Mouse (Mus musculus): ENCODE results near the gene Usp20. TPM values are rescaled to one million over a fixed set of nuclear protein-coding genes. Genes with fewer than 3 reads are reported as not detected.

Gene Usp20
- polyA plus RNA-seq, 1 experiment from 2014 or later: 47.9 TPM

DNA sequence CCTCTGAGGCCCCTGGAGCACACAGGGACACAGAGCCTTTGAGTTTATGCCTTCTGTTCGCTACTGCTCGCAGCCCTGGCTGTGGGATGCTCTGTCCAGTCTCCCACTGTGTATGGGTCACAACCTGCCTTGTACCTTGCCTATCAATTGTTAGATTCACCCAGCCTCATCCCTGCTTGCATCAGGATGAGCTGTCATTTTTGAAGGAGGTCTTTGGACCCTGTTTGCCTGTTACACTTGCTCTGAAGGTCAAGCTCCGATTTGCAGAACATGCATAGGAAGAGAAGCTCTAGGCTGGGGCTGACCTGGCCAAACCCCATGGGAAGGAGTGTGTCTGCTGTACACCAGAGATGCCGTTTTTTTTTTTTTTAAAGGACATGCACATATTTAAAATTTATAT, 24.6 kb upstream of the Usp20 start:
- 83% methylated on average over 4 of the region's 4 CpGs for WGBS
- Histone ChIP-seq H3K4me1 (replicated peaks) (peaks cover 31% of the 10 kb centered on the region), H3K4me2 (replicated peaks) (no peak overlapping the region), H3K36me3 (peaks cover 78% of the 10 kb centered on the region), H3K27me3 (no peaks in the 10 kb centered on the region), H3K9ac (replicated peaks) (no peak overlapping the region), H3K4me3 (replicated peaks) (no peak overlapping the region), H3K9me3 (no peaks in the 10 kb centered on the region), H3K27ac (no peak overlapping the region)
- ATAC-seq: no peak

- H3K4me1 ChIP-seq (replicated peaks): peaks cover 24% of the 10 kb centered on the region
- no peak overlapping the region for H3K4me3 ChIP-seq (replicated peaks)
- no peak overlapping the region for H3K27ac ChIP-seq
- no peak for ATAC-seq
- H3K36me3 ChIP-seq: peaks cover 90% of the 10 kb centered on the region
- no peak overlapping the region for H3K4me2 ChIP-seq (replicated peaks)
- no peak overlapping the region for H3K9ac ChIP-seq (replicated peaks)
- no peaks in the 10 kb centered on the region for H3K9me3 ChIP-seq
- 92% methylated on average over 14 of the region's 14 CpGs for WGBS
- no peaks in the 10 kb centered on the region for H3K27me3 ChIP-seq
Measured at GRCm38 (mm10) chr2:30958726-30959125, 23.4 kb upstream of the Usp20 start.

DNA sequence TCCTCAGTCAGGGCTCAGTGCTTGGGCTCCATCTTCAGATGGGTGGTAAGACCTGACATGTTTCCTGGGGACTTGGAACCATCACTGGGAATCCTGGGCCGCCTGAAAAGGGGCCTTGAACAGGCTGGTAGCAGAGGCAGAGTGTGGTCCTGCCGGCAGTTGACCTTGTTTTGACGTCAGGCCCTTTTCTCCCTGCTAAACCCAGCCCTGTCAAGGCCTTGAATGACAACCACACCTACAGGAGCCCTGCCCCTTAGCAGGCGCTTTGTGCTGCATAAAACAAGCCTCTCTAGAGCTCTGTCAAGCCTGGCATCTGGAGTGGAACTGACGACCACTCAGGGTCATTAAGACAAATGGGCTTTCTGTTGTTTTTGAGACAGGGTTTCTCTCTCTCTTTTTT, 22.2 kb upstream of the Usp20 start:
- Histone ChIP-seq H3K4me3 (replicated peaks) (no peak overlapping the region), H3K27me3 (no peaks in the 10 kb centered on the region), H3K27ac (no peak overlapping the region), H3K36me3 (peaks cover 100% of the 10 kb centered on the region), H3K9ac (replicated peaks) (no peak overlapping the region), H3K4me1 (replicated peaks) (peaks cover 18% of the 10 kb centered on the region), H3K9me3 (no peaks in the 10 kb centered on the region), H3K4me2 (replicated peaks) (no peak overlapping the region)
- 55% methylated on average over 5 of the region's 5 CpGs for whole genome bisulfite sequencing
- ATAC-seq: no peak

DNA sequence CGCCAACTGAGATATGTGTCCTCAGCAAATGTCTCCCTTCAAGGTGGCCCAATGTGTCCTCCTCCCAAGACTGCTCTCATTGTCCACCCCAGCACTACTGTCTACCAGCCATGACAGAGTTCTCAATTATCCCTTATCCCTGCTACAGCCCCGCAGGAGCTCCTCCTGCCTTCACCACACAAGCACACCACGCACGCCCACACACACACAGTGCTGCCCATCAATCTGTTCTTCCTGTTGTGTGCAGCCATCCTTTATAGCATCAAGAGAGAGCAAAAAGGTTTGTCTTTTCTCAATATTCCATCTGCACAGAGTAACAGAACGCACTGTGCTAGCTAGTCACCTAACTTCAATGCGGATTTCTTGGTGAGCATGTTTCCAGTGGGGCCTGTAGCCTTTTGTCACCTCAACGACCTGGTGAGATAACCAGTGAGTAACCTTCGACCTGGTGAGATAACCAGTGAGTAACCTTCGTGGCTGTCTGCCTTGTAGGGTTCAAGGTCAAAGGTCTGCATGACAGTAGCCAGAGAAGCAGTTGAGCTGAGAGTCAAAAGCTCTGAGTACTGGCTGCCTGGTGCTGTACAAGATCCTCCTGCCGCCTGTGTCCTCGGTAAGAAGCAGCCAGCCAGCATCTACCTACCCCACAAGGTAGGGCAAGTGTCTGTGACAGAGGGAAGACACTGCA, 19.4 kb upstream of the Usp20 start:
- Histone ChIP-seq H3K9me3 (no peaks in the 10 kb centered on the region), H3K4me1 (replicated peaks) (peaks cover 29% of the 10 kb centered on the region), H3K27me3 (no peaks in the 10 kb centered on the region), H3K27ac (no peak overlapping the region), H3K36me3 (peaks cover 81% of the 10 kb centered on the region), H3K4me2 (replicated peaks) (no peak overlapping the region), H3K9ac (replicated peaks) (no peak overlapping the region), H3K4me3 (replicated peaks) (no peak overlapping the region)
- ATAC-seq: no peak
- 92% methylated on average over 11 of the region's 11 CpGs for WGBS

DNA sequence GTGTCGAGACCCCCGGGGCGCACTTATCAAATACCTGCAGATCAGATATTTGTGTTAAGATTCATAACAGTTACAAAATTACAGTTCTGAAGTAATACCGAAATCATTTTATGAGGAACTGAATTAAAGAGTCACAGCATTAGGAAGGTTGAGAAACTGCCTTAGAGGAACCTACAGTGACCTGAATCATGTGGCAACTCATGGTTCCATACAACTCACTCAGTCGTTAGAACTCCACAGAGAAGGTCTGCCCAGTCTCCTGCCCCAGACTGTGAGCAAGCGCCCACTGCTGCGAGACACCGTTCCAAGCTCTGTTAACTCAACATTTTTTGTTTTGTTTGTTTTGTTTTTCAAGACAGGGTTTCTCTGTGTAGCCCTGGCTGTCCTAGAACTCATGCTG, 16.5 kb upstream of the Usp20 start:
- peaks cover 55% of the 10 kb centered on the region for H3K36me3 ChIP-seq
- no peak overlapping the region for H3K27ac ChIP-seq
- no peaks in the 10 kb centered on the region for H3K9me3 ChIP-seq
- ATAC-seq: no peak
- H3K27me3 ChIP-seq: no peaks in the 10 kb centered on the region
- no peak overlapping the region for H3K4me3 ChIP-seq (replicated peaks)
- H3K4me1 ChIP-seq (replicated peaks): peaks cover 29% of the 10 kb centered on the region
- H3K9ac ChIP-seq (replicated peaks): no peak overlapping the region
- peak overlapping the region; percentile 96; the same call in 1 of the 2 replicates for H3K4me2 ChIP-seq (replicated peaks)
- 96% methylated on average over 8 of the region's 8 CpGs for WGBS

GRCm38 (mm10) chr2:30966826-30967225, 15.3 kb upstream of the Usp20 start:
- H3K36me3 ChIP-seq: peaks cover 50% of the 10 kb centered on the region
- H3K27me3 ChIP-seq: no peaks in the 10 kb centered on the region
- H3K9ac ChIP-seq (replicated peaks): peak overlapping the region; percentile 97
- ATAC-seq: no peak; the same call in 1 of the 2 replicates
- no peak overlapping the region for H3K27ac ChIP-seq
- peak overlapping the region; percentile 96 for H3K4me3 ChIP-seq (replicated peaks)
- H3K4me1 ChIP-seq (replicated peaks): peaks cover 29% of the 10 kb centered on the region
- peak overlapping the region; percentile 96 for H3K4me2 ChIP-seq (replicated peaks)
- H3K9me3 ChIP-seq: no peaks in the 10 kb centered on the region
- 27% methylated on average over 16 of the region's 16 CpGs for WGBS

DNA sequence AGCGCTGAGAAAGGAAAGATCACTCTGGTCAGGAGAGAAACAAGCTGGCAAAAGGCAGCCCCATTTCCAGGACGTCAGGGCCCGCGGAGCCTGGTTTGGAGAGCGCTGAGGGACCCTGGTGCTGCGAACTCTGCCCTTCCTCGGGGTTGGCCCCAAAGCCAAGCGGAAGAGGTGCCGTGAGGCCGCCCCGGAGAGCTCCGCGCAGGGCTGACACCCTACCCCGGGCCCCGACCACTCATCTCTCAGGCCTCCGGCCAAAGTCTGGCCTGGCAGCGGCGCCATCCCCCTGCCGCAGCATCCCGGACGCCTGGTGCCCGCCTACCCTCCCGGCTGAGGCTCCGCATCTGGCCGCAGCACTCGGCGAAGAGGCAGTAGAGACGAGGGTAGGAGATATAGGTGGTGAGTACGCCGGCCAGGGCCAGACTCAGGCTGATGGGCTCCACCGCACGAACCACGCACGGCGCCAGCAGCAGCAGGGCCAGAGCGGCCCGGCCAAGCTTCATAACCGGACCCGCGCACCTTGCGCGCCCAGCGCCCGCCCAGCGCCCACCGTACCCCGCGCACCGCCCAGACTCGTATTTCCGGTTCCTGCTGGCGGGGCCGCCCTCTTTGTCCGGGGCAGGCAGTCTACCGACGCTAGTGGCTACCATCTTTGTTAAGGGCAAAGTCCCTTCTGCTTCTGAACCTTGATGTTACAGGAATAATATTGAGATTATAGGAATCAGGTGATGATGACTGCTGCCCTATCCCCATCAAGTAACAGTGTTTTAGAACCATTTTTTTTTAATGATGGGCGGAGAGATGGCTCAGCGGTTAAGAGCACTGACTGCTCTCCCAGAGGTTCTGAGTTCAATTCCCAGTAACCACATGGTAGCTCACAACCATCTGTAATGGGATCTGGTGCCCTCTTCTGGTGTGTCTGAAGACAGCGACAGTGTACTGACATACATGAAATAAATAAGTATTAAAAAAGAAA, 14.4 kb upstream of the Usp20 start, which contains the start of gene Tor1a:
Tor1a (minus strand) TSS at position 582 of the 976 bp plus-strand sequence.
- no peaks in the 10 kb centered on the region for H3K27me3 ChIP-seq
- peak within 1 kb of the TSS; percentile 97 for H3K9ac ChIP-seq (replicated peaks)
- peak within 1 kb of the TSS; percentile 96 for H3K4me3 ChIP-seq (replicated peaks)
- peak within 1 kb of the TSS; percentile 96 for H3K4me2 ChIP-seq (replicated peaks)
- peak; percentile 98 for ATAC-seq
- H3K27ac ChIP-seq: peak within 1 kb of the TSS; percentile 76
- 2% methylated on average over 59 of the region's 59 CpGs for WGBS
- H3K36me3 ChIP-seq: peaks cover 46% of the 10 kb centered on the region
- no peaks in the 10 kb centered on the region for H3K9me3 ChIP-seq
- peaks cover 29% of the 10 kb centered on the region for H3K4me1 ChIP-seq (replicated peaks)

DNA sequence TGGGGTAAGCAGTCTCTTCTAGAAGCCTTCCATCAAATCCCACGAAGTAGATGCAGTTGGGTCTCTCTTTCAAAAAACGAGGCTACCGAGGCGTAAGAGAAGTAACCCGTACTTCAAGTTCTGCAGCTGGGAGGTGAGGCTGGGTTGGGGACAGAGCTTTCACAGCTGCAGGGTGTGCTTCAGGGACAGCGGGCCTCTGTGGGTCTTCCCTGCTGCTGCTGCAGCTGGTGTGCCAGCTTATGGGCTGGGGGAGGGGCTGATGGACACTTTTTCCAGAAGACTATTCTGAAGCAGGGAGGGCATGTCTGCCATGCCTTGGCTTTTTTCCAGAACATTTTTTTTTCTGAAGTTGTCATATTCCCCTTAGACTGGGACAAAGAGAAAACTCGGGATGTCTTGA, 945 bp downstream of the Usp20 start:
- 52% methylated on average over 7 of the region's 7 CpGs for WGBS
- no peak overlapping the region for H3K27ac ChIP-seq

DNA sequence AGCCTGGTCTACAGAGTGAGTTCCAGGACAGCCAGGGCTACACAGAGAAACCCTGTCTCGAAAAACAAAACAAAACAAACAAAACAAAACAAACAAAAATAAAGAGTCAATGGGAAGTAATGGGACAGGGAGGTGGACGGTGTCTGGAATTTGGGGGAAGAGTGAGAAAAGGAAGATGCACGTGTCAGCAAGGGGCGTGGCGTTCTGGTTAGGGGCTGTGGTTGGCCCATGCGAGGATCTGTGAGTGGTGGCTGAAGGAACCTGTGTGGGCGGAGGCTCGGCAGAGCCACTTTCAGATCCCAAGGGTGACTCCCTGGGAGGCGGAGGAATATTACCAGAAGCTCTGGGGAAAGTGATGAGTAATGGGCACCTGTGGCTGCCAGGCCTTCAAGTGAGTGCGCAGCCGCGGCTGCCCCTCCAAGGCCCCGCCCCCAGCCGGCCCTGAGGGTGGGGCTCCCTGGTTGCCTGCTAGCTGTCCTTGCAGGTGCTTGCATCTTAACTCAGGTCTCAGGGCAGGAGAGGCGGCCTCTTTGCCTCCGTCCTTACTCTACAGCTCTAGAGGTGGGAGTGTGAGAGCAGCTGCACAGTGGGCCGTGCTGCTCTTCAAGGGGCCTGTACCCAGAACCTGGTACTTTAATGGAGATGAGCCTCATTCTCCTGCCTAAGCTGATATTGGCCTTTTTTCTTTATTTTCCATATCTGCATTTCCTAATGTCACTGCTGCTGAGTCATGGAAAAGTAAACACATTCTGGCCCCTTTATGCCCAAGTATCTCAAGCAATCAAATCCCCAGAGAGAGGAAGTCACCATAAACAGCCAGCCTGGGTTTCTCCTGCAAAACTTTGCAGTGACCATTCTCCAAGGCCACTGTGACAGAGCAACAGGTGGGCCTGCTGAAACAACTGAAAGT, 3.3 kb downstream of the Usp20 start:
- no peak overlapping the region for H3K4me3 ChIP-seq (replicated peaks)
- no peak for ATAC-seq
- no peaks in the 10 kb centered on the region for H3K27me3 ChIP-seq
- H3K9me3 ChIP-seq: no peaks in the 10 kb centered on the region
- H3K4me1 ChIP-seq (replicated peaks): peaks cover 33% of the 10 kb centered on the region
- no peak overlapping the region for H3K9ac ChIP-seq (replicated peaks)
- no peak overlapping the region for H3K27ac ChIP-seq
- WGBS: 27% methylated on average over 17 of the region's 17 CpGs
- H3K36me3 ChIP-seq: peaks cover 7% of the 10 kb centered on the region; the same call in 1 of the 2 replicates
- no peak overlapping the region for H3K4me2 ChIP-seq (replicated peaks)

More for the DNA sequence above, 945 bp downstream of the Usp20 start:
- Histone ChIP-seq H3K4me1 (replicated peaks) (peaks cover 33% of the 10 kb centered on the region), H3K9me3 (no peaks in the 10 kb centered on the region), H3K4me3 (replicated peaks) (peak overlapping the region; percentile 87), H3K27me3 (no peaks in the 10 kb centered on the region), H3K9ac (replicated peaks) (peak overlapping the region; percentile 78), H3K36me3 (peaks cover 21% of the 10 kb centered on the region), H3K4me2 (replicated peaks) (peak overlapping the region; percentile 82)
- ATAC-seq: no peak

- Histone ChIP-seq H3K27me3 (no peaks in the 10 kb centered on the region), H3K9me3 (no peaks in the 10 kb centered on the region), H3K36me3 (peaks cover 10% of the 10 kb centered on the region; the same call in 1 of the 2 replicates), H3K4me1 (replicated peaks) (peaks cover 6% of the 10 kb centered on the region; the same call in 1 of the 2 replicates), H3K4me3 (replicated peaks) (no peak overlapping the region), H3K4me2 (replicated peaks) (no peak overlapping the region), H3K27ac (no peak overlapping the region), H3K9ac (replicated peaks) (no peak overlapping the region)
- ATAC-seq: no peak
- 93% methylated on average over 9 of the region's 9 CpGs for WGBS
Measured at GRCm38 (mm10) chr2:30990221-30990620, 8.1 kb downstream of the Usp20 start.

DNA sequence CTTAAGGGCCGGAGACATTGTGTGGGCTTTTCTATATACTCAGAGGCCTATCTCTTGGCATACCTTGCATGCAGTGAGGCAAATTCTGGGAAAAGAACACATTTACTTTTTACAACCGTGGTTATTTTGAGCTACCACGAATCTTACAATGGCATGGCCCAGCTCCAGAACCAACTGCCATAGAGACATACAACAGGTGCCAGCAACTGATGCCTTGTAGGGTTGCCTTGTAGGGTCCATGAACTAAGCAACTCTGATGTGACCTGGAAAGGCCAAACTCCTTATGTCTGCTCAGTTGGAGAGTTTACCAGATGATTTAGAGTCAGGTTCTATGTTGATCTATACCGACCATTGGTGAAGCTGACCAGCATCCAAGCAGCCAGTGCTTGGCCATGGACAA, 12.8 kb downstream of the Usp20 start:
- 92% methylated on average over 4 of the region's 4 CpGs for WGBS
- Histone ChIP-seq H3K4me1 (replicated peaks) (no peaks in the 10 kb centered on the region), H3K4me2 (replicated peaks) (no peak overlapping the region), H3K27me3 (no peaks in the 10 kb centered on the region), H3K9ac (replicated peaks) (no peak overlapping the region), H3K27ac (no peak overlapping the region), H3K9me3 (no peaks in the 10 kb centered on the region), H3K4me3 (replicated peaks) (no peak overlapping the region), H3K36me3 (peaks cover 18% of the 10 kb centered on the region)
- ATAC-seq: no peak

All from midbrain, embryonic 13.5 days (tissue).